Mouse (Mus musculus) E14TG2a.4 (cell line): Measurements from ENCODE around the gene E130308A19Rik.

Experiments used
- CTCF ChIP-seq: conservative IDR thresholded peaks from 2 replicates; pipeline ENCODE4 v1.5.1; 2014; ENCODE audit warnings: low read length
- NANOG ChIP-seq: IDR thresholded peaks from 2 replicates; pipeline ENCODE4 v1.6.1; 2014; ENCODE audit warnings: borderline replicate concordance, low read length, mixed read lengths
- POU5F1 ChIP-seq: IDR thresholded peaks from 2 replicates; pipeline ENCODE4 v1.6.1; 2014; ENCODE audit warnings: low read length, borderline replicate concordance

- TF ChIP-seq CTCF (no peak), NANOG (no peak), POU5F1 (no peak)
Observed at GRCm38 (mm10) chr4:59777828-59778227, 151.8 kb downstream of the E130308A19Rik start.
